Mouse (Mus musculus): ENCODE measurements around the gene Vsig1. TPM values are rescaled to one million over a fixed set of nuclear protein-coding genes. Genes with fewer than 3 reads are reported as not detected.

The Vsig1 gene
- polyA plus RNA-seq (2015; fragmentation: Nextera tagmentation; extraction: Ambion mirVana) = not detected in 2 replicates

GRCm38 (mm10) chrX:140907360-140907759, at the start of gene Vsig1:
Gene Vsig1 (plus strand): TSS chrX:140907608.

GRCm38 (mm10) chrX:140956272-140956940, 49.0 kb downstream of the Vsig1 start, which contains the start of the genes Psmd10 and Atg4a:
Gene Psmd10 (minus strand): TSS chrX:140956728.
Gene Atg4a (plus strand): TSS chrX:140956907.

Other genes with a start within 250 kb of the Vsig1 start
- 2.4 and 3.2 TPM in 2 replicates for gene Mid2, start 243.0 kb upstream of the Vsig1 start, polyA plus RNA-seq (2015; fragmentation: Nextera tagmentation; extraction: Ambion mirVana)
- gene Tex13b, start 94.2 kb upstream of the Vsig1 start, polyA plus RNA-seq (2015; fragmentation: Nextera tagmentation; extraction: Ambion mirVana) = not detected in 2 replicates
- gene Psmd10, start 49.1 kb downstream of the Vsig1 start, polyA plus RNA-seq (2015; fragmentation: Nextera tagmentation; extraction: Ambion mirVana) = 56.7 and 59.2 TPM in 2 replicates
- gene Atg4a, start 49.3 kb downstream of the Vsig1 start, polyA plus RNA-seq (2015; fragmentation: Nextera tagmentation; extraction: Ambion mirVana) = 25.5 and 26.4 TPM in 2 replicates